Mouse (Mus musculus): ENCODE results near the gene Tmem186.

The Tmem186 gene

GRCm38 (mm10) chr16:8637217-8638051, at the start of gene Tmem186, which contains the start of gene Pmm2:
Tmem186 (minus strand) TSS chr16:8637712.
Pmm2 (plus strand) TSS chr16:8637674.
- peak; percentile 92 for DNase-seq

GRCm38 (mm10) chr16:8686871-8687535, 49.5 kb upstream of the Tmem186 start:
- peak; percentile 40 for DNase-seq

GRCm38 (mm10) chr16:8686121-8686870, 48.8 kb upstream of the Tmem186 start:
- peak; percentile 70 for DNase-seq

GRCm38 (mm10) chr16:8685087-8685486, 47.6 kb upstream of the Tmem186 start:
- peak; percentile 80 for DNase-seq

- no peak for DNase-seq
Observed at GRCm38 (mm10) chr16:8680470-8680869, 43.0 kb upstream of the Tmem186 start, which contains the start of gene Gm5767. Gm5767 (plus strand) TSS chr16:8680770.

GRCm38 (mm10) chr16:8679780-8680179, 42.3 kb upstream of the Tmem186 start:
- no peak for DNase-seq

- no peak for DNase-seq
Observed at GRCm38 (mm10) chr16:8678676-8679075, 41.2 kb upstream of the Tmem186 start.

GRCm38 (mm10) chr16:8678035-8678434, 40.5 kb upstream of the Tmem186 start:
- DNase-seq, result no peak

- no peak for DNase-seq
Observed at GRCm38 (mm10) chr16:8676800-8677199, 39.3 kb upstream of the Tmem186 start.

GRCm38 (mm10) chr16:8676228-8676627, 38.7 kb upstream of the Tmem186 start:
- DNase-seq, result no peak

- DNase-seq, result no peak
Observed at GRCm38 (mm10) chr16:8675559-8675958, 38.0 kb upstream of the Tmem186 start.

GRCm38 (mm10) chr16:8674165-8674564, 36.7 kb upstream of the Tmem186 start:
- no peak for DNase-seq

GRCm38 (mm10) chr16:8673343-8673742, 35.8 kb upstream of the Tmem186 start:
- no peak for DNase-seq

- no peak for DNase-seq
Observed at GRCm38 (mm10) chr16:8672811-8673210, 35.3 kb upstream of the Tmem186 start.

- DNase-seq, result no peak
Observed at GRCm38 (mm10) chr16:8672350-8672687, 34.8 kb upstream of the Tmem186 start.

- peak; percentile 59 for DNase-seq
Observed at GRCm38 (mm10) chr16:8671551-8672349, 34.2 kb upstream of the Tmem186 start, which contains the start of gene Carhsp1. Carhsp1 (minus strand) TSS chr16:8672155.

GRCm38 (mm10) chr16:8670041-8671035, 32.8 kb upstream of the Tmem186 start:
- DNase-seq, result no peak

- DNase-seq, result no peak
Observed at GRCm38 (mm10) chr16:8669432-8669831, 31.9 kb upstream of the Tmem186 start.

- DNase-seq, result no peak
Observed at GRCm38 (mm10) chr16:8668386-8668785, 30.9 kb upstream of the Tmem186 start.

- no peak for DNase-seq
Observed at GRCm38 (mm10) chr16:8667814-8668213, 30.3 kb upstream of the Tmem186 start.

- no peak for DNase-seq
Observed at GRCm38 (mm10) chr16:8667261-8667660, 29.7 kb upstream of the Tmem186 start.
